Mouse (Mus musculus) heart, adult 18-20 months (tissue): ENCODE results near the gene Slco2a1. TPM values are rescaled to one million over a fixed set of nuclear protein-coding genes. Genes with fewer than 3 reads are reported as not detected.
A peak's percentile ranks its signal among the peaks of the same experiment; 100 is the strongest.
"Not testable (repeated sequence)": the region's sequence is repeated elsewhere in the genome, so short reads cannot be mapped to it uniquely, and the experiment has no call there.

Experiments used
- DNase-seq, 2 experiments: peaks; one replicate each; pipeline ENCODE4 v3.0.0; 2021 to 2022; ENCODE audit warnings: mixed read lengths in 1 of 2
- total RNA-seq, 2 experiments: library from RNA; stranded (reverse); gene quantifications; 2 replicates each; pipeline ENCODE4 v1.2.3; 2021

Slco2a1 gene
- total RNA-seq, 2 experiments from 2014 or later, result 1.8 to 3.8 TPM

DNA sequence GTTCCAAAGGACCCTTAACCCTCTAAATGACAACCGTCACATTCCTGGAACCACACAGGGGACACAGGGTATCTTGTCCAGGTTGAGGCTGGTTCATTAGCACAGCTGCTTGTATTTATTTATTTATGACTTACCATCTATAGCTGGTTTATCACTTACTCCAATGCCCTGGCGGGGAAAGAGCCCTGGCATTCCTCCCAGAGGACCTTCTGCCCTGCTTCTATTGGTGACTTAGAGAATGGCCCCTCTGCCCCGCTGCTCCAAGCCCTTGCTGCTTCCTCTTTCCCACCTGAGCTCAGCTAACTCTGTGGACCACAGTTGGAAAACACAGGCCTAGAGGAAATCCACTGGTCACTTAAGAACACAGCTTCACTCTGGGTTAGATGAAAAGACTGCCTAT is 94.9 kb downstream of the Slco2a1 start:
- no peak for DNase-seq

DNA sequence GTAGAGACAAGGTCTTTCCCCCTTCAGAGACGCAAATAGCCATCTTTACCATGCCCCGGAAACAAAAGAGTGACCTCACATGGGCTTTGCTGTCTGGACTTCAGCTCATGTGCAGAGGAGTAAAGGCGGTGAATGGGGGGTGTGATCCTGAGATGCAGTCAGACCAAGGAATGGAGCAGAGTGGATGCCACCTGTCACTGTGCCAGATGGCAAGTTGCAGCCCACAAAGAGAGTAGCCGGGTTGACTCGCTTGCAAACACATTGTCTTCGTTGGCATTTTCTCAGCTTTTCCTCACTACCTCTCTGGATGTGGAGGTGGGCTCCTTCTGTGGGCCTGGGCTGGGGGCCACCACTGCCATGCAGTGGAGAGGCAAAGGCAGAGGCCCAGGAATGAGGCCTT is 98.2 kb downstream of the Slco2a1 start:
- no peak for DNase-seq

DNA sequence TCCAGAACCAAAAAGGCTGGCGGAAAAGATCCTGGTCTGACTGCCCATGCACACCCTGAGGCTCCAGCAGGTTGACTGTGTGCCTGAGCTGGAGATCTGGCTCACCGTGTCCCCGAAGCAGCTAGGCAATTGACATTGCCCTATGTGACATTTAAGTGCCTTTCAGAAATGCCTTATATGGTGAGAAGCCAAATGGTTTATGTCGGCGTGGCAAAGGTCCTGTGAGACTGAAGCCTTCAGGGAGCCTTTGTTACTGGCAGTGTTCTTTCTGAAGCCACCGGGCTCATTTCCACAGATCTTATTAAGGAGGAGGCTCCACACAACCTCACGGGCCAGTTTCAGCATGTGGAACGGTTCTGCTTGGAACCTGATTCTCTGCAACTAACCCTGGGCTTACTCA is 98.8 kb downstream of the Slco2a1 start:
- DNase-seq, result no peak

DNA sequence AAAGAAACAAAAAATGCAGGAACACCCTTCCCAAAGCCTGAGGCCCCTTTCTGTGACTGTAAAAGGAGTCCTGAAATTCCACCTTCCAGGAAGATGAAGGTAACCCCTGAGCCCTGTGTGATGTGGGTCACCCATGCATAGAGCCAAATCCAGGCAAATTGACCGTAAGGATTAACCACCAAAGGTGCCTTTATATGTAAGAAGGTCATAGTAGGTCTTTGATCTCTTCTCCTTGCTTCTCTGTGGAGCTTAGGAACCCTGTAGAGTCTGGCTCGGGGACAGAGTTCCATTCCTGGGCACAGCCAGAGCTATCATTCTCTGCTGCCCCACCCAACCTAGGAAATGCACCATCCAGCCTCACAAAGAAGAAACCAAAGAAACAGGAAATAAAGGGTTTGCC is 100.1 kb downstream of the Slco2a1 start:
- no peak for DNase-seq

DNA sequence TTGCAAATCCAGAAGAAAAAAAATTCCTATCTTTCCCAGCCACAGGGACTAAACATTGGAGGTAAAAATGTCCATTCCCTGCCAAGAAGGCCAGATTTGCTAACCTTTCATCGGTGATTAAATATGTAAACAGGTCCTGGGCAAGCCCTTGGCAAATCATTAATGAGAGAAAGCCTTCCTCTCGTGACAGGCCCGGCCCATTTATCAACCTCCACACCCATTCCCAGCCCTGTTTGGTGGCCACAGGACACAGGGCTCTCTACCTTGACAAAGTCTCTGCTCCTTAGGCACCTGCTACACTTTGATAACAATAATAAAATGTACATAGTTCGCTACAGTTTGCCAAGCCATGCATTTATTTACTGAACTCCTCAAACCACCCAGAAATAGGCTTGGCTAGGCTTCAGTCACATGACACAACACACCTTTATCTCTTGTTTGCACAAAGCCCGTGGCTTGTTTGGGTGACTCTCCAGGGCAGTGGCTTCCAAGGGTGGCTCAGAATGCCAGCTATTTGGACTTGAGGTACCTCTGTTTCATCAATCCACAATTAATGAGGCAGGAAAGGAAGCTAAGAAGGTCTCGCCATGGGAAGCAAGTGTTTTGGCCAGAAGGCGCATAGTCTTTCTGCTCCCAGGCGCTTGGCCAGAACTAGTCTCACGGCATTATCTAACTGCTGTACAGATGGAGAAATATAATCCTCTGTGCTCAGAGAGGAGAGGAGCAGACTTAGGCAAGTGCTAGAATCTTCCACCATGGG is 101.8 kb downstream of the Slco2a1 start:
- peak; percentile 46 to 47 for DNase-seq

DNA sequence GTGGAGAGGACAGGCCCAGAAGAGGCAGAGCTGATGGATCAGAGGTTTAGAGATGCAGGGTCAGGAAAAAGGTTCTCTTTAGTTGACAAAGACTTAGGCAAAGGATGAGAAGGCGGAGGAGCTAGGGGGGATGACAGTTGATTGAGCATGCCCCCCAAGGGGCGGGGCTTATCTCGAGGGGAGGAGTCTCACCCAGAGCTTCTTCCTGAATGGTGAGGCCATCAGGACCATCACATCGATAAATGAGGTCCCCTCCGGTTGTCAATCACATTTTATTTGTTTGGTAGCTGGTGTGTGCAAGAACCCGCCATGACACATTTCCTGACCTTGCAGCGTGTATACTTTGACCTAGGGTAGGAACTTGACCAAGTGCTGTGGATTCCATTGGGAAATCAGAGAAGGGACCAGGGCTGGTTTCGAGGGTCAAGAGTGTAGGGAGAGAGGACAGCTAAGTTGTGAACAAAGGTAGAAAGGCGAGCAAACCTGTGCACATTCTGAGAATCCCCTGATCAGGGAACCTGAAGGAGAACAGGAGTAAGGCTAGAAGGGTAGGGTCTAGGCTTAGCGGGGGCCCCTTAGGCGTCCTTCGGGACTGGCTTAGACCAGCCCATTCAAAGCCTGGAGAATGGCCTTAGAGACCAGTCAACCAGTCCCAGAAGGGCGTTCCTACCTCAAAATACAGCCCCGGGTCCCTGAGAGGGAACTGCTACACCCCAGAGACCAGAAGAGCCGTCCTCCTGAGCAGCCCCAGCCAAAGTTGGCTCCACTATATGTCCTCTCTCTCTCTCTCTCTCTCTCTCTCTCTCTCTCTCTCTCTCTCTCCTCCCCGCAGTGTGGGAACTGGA is 102.7 kb downstream of the Slco2a1 start:
- no peak for DNase-seq

DNA sequence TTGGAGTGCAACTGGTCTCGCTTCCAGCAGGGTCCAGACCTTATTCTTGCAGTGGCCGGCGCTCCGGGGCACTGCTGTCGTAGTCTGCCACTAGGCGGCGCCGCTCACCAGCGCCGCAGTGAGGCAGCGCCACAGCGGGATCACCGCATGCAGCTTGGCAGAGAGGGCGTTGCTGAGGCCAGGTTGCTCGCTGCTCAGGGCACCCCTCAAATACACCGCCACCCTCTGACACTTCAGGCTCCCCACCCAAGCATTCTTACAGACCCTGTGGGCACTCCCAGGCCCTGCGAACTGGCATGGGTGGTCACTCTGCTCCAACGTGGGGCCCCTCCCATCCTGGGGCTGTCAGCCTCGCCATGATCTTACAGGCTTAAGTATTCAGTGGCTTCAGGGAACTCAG is 103.7 kb downstream of the Slco2a1 start:
- DNase-seq, result peak; percentile 74 to 80

DNA sequence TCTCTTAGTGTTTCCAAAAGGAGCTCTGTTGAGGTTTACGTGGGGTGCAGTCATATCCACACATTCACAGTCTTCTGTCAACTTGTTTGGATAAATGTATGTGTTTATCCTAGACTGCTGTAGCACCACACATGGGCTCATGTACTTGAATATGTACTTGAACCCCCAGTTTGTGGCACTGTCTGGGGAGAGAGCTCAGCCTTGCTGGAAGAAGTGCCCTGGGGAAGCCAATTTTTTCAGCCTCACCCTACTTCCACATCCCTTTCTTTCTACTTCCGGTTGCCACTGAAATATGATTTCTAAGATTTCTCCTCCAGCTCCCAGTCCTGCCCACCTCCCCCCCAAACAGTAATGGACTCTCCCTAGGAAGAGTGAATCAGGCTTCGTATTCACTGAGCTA is 105.2 kb downstream of the Slco2a1 start:
- no peak for DNase-seq

DNA sequence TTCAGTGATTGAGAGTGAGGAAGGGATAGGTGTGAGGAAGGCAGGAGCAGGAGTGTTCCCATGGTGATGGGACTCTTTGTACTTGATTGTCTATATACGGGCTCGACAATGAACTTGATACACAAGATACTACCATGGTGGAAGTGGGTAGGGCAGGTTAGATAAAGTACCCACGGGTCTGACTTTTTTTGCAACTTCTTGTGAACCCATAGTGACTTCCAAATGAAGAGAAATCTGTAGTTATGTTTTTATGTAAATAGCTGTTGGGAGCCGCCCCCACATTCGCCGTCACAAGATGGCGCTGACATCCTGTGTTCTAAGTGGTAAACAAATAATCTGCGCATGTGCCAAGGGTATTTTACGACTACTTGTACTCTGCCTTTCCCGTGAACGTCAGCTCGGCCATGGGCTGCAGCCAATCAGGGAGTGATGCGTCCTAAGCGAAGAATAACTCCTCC is 119.9 kb downstream of the Slco2a1 start:
- not testable (repeated sequence) for DNase-seq

DNA sequence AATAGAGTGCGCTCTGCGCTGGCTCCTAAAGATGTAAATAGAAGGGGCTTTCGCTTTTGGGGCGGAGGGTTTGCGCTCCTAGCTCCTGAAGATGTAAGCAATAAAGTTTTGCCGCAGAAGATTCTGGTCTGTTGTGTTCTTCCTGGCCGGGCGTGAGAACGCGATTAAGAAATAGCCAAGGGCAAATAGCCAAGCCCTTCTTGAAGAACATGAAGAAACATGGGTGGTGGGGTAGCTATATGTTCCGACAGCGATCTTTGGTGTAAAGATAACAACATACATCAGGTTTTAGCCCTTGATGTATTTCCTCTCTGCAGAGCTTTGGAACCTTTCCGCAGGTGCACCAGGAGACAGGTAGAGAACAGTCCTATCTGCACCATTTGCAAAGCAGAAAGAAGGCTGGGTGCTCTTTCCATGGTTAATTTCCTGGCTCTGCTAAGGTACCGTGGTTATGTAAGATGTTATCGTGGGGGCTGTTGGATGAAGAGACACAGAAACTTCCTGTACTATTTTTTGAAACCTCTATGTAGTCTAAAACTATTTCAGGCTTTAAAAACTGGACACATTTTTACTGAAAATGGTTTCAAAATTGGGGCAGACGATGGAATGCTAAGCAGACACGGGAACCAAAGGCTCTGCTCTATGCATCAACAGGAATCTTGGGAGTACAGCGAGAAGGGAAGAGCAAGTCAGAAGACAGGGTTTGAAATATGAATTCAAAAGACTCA is 120.6 kb downstream of the Slco2a1 start:
- no peak for DNase-seq

DNA sequence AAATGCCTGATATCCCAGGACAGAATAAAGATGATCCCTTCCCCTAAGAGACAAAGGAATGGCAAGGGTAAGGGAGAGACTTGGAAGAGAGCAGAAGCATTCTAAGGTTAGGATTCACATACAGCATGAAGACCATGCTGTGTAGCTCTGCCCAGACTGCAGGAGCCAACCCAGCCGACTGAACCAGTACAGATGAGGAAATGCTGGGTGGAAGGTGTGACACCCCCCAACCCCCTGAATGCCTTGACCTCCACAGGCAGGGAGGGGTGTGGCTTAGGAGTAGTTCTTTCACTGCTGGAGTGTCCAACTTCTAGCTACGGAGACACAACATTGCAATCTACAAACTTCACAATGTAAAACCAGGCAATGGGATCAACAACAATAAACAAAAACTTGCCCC is 121.4 kb downstream of the Slco2a1 start:
- DNase-seq, result no peak

DNA sequence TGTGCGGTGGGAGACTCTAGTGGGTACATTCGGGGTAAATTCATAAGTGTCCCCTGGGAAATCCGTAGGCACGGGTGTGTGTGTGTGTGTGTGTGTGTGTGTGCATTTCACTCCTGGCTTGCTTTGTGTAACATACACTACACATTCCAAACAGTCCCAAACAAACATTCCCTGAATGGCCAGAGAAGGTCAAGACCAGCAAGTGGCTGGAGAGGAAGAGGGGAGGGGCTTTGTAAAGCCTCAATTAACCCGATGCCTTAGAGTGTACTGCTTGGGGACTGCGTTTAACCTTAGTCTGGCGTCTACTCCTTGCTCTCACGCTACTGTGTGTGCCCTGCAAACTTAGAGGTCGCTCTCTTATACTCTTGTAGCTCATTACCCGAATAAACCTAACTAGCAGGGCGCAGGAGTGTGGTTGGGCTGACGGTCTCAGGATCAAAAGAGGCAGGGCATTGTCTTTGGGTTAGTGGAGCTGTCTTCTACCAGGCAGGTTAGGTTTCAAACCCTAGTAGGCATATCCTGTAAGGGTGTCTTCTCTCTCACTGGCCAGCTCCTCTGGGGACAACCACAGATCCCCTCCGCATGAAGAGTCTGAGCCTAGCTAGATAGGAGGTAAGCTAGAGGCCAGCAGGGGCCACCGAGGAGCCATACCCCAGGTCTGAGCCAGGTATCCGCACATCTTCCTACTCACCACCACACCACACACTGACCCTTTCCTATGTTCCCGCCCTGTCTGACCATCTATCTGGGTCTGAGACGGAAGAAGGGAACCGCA is 122.4 kb downstream of the Slco2a1 start:
- no peak for DNase-seq

DNA sequence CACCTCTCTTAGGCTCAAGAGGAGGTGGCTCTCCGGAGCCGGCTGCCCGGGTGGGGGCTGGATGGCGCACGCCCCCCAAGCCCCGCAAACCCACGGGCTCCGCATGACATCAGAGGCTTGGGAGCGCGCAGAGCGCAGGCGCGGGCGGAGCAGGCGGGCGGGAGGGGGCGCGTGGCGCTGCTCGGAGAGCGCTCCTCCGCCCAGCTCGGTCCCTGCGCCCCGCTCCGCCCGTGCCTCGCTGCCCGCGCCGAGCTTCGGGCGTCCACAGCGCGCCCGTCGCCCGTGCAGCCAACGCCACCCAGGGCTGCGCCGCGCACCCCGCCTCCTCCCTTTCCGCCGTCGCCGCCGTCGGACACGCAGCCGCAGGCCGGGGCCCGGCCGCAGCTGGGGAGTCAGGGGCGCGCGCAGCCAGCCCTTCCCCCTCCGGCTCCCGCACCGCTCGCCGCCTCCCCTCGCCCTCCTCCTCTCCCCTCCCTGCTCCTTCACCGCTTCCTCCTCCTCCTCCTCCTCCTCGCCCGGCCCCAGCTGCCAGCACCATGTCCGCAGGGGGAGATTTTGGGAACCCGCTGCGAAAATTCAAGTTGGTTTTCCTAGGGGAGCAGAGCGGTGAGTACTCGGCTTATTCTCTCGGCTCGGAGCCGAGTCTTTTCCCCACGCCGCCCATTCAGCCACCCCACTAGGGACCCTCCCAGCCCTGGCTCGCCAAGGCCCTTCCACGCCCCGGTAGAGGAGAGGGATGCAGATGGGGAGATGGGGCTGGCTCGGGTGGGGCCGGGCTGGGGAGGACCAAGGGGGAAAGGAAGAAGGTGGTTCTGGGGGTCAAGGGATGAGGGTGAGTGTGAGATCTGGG is 123.3 kb downstream of the Slco2a1 start, which contains the start of gene Rab6b:
TSS of gene Rab6b (plus strand) at position 167 of the 850 bp plus-strand sequence.
- peak; percentile 31 to 40 for DNase-seq

DNA sequence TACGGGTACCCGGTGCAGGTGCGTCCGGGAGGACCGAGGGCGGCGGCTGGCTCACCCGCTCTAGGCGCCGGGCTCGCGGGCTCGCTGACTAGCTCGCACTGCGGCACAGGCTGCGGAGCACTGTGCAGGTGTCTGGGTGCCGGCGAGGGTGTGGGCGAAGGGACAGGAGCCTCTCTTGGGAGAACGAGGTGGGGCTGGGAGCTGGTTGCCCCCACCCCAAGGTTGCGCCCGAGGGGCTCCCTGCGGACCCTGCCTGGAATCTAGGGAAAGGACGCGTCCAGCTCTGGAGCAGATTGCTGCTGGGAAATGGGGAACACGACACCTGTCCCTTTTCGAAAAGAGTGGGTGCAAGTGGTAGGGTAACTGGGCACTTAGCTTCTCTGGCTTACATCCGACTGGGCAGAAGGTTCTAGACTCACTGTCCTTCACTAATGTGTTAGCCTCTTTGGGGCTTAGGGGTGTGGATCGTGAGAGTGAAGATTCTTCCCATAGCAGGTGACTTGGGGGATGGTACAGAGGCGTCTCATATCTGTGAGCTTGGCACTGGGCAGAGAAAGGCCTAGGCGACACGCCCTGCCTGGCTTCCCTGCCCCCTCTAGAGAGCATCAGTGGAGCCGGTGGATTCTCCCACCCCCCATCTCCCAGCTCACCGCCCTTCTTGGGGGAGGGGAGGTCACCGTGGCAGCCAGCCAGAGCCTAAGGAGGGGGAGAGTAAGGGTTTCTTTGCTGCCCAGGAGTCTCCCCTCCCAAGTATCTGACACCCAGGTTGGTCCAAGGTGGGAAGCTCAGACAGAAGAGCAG is 124.2 kb downstream of the Slco2a1 start:
- no peak for DNase-seq

DNA sequence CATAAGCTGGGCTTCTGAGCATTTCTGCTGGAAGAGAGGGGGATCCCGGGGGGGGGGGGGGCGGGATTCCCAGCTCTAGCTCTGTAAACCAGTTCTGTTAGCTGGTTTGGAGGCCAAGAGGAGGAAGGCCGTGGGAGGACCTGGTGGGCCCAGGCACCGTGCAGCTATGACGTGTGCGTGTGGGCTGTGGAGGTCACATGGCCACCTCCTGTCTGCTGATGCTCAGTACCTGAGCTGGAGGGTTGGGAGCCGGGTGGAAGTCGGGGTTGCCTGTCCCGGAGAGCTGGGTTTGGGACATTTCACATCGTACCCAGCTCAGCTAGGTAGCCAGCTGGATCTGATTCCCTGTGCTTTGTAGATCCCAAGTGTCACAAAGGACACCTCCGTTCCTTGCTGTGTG is 124.8 kb downstream of the Slco2a1 start:
- DNase-seq, result no peak

DNA sequence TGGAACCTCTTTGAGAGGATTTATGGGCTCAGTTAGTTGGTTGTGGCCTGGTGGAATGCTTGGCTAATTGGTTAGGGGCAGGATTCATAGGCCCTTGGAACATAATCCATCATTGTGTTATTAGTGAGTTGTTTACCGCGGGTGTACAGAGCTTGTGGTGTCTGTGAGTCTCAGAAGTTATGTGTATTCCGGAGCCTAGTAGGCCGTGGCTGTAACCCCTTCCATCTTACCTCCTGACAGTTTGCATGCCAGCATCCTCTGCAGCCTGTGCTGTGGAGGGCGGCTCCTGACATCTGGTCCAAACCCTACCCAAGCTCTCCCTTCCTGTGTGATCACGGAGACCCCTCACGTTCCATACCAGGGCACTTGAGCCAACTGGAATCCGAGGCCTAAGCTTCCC is 125.8 kb downstream of the Slco2a1 start:
- no peak for DNase-seq

DNA sequence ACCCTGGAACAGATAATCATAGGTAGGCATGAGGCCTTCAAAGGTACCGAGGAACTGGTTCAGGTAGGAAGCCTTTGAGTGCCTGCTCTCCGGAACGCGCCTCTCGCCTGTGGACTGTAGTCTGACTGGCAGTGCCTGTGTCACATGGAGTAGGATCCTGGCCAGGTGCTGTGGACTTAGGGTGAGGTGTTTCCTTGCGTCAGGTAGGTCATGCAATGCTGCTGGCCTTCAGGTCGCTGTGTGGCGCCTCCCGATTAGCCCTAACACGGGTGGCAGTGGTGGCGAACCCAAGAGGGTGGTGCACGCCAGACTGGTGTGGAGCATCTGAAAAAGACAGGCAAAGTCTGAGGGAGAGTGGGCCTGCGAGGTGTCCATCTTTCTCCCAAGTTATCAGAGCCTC is 126.4 kb downstream of the Slco2a1 start:
- DNase-seq, result no peak

DNA sequence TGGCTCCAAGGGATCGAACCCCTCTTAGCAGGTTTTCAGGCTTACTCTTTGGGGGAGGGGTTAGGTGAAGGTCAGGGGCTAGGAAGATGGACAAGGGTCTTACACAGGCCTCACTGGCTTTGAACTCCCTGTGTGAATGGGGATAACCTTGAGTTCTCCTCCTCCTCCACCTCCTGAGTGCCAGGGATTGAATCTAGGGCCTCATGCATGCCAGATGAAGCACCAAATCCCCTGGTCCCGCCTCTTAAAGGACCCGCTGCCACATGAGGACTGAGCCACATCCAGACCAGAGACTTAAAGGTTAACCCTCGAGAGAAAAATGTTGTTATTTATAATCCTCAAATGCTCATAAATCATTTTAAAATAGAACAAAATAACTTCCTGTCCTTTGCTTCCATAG is 128.4 kb downstream of the Slco2a1 start:
- DNase-seq, result no peak

DNA sequence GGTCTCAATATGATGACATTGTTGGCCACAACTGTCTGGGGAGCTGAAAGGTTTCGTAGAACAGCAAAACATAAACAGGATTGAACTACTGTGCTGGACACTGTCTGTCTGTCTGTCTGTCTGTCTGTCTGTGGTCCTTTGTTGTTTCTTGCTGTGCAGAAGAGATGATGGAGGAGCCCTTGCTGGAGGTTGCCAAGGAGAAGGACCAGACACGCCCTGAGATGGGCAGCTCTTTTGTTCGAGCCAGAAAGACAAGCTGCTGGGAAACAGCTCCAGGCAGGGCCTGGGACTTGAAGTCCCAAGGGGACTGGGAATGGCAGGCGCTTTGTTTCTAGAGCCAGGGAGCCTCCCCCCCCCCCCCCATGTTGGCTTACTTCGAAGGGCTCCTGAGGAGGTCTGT is 129.0 kb downstream of the Slco2a1 start:
- DNase-seq, result no peak

DNA sequence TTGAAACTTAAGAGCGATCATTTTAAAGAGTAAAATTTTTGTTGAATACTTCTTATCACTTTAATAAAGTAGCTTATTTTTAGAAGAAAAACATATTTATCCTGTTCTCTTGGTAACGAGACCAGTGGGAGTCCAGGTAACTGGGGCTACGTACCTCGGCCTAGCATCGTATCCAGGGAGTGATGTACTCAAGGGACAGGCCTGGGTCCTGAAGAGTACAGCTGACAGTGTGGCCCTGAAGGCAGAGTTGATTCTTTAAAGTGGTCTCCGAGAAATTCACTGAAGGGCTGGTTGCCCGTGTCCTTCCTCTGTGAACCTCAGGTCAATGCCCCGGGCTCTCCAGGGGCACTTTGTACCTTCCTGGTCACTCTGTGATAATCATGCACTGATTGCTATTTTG is 129.4 kb downstream of the Slco2a1 start:
- no peak for DNase-seq
